Mouse (Mus musculus) layer of hippocampus, adult 9-11 months (tissue): Measurements from ENCODE around the gene Cd3d.

Experiments used
- DNase-seq: peaks from one replicate; pipeline ENCODE4 v3.0.0; 2022

Gene Cd3d

GRCm38 (mm10) chr9:44994962-44995361, 13.4 kb downstream of the Cd3d start:
- DNase-seq = no peak

GRCm38 (mm10) chr9:44996590-44996989, 15.0 kb downstream of the Cd3d start:
- no peak for DNase-seq

DNA sequence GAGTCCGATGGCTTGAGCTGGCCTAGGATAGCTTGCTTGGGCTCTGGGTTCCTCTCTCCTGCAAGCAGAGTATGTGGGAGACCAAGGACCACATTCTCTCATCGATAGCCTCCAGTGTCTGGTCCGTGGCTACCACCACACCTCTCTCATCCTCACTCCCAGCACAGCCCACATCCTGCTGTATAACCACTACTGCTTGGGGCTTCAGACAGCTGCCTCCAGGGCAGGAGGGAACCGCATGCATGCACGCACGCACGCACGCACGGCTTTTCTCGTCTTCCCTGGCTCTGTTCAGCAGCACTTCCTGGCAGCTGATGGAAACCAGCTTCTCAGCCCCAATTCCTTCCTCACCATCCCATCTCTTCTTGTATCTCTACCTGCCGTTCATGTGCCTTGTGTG, 16.6 kb downstream of the Cd3d start:
- no peak for DNase-seq

DNA sequence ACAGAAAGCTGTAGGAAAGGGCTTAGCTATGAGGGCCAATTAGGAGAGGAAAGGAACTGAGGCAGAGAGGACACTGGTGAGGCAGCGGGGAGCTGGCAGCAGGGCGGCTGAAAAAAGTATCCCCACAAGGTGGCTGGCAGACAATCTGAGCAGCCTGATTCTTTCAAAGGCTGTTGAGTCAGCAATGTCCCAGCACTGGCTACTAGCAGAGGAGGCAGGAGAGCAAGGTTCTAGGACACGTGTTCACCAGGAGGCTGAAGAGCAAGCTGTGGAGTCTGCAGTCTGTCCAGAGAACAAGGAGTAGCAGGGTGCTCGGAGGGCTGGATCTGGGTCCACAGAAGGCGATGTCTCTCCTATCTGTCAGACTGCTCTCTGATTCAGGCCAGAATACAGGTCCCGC, 17.6 kb downstream of the Cd3d start:
- DNase-seq = no peak

DNA sequence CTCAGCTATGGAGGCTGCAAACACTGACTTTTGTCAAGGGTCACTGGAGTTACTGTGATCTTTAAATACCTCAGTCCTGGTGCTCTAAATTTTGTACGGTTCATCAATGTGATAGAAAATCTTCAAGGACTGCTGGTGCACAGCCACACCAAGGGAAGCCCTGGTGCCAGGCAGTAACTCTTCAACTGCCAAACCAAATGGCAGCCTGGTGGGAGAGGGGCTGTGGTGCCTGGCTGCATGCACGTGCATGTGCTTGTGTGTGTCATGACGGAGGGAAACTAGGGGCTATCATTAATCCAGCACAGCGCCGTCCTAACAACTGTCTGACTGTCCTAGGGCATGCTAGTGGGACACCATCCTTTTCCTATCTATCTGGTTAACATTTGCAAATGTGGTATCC, 18.2 kb downstream of the Cd3d start:
- DNase-seq = no peak

- no peak for DNase-seq
These were observed 18.7 kb downstream of the Cd3d start for GRCm38 (mm10) chr9:45000249-45000648.

DNA sequence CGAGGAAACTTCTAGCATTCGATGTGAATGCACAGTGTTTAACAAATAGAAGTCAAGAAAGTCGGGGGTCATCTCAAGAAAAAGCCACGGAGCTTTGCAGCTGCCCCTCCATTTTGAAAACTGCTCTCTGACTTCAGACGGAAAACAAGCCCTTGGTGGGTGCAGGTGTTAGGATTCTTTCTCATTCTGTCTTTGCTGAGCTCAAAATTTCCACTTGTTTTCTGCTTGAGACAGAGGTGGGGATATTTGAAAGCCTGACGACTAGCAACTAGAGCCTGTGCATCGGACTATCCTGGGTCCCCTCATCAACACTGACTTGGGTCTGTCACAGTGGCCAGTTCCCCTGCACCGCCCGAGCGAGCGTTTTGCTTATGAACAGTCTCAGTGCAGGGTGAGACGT, 25.8 kb downstream of the Cd3d start:
- DNase-seq = no peak

DNA sequence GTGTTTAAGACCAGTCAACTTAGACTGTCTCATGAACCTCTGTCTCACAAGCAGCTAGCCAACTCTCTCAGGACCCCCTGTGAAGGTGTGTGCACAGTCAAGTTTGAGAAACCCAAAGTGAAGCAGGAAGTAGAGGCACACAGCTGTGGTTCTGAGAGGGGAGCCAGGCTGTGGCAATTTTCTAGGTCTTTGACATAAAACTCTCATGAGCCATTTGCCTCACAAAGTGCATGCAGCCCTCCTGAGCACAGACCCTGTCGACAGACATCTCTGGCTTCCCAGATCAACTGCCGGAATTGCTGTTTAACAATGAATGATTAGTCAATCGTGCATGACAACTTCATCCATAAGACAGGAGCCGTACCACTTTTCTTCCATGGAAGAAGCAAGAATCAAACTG, 26.8 kb downstream of the Cd3d start:
- no peak for DNase-seq

DNA sequence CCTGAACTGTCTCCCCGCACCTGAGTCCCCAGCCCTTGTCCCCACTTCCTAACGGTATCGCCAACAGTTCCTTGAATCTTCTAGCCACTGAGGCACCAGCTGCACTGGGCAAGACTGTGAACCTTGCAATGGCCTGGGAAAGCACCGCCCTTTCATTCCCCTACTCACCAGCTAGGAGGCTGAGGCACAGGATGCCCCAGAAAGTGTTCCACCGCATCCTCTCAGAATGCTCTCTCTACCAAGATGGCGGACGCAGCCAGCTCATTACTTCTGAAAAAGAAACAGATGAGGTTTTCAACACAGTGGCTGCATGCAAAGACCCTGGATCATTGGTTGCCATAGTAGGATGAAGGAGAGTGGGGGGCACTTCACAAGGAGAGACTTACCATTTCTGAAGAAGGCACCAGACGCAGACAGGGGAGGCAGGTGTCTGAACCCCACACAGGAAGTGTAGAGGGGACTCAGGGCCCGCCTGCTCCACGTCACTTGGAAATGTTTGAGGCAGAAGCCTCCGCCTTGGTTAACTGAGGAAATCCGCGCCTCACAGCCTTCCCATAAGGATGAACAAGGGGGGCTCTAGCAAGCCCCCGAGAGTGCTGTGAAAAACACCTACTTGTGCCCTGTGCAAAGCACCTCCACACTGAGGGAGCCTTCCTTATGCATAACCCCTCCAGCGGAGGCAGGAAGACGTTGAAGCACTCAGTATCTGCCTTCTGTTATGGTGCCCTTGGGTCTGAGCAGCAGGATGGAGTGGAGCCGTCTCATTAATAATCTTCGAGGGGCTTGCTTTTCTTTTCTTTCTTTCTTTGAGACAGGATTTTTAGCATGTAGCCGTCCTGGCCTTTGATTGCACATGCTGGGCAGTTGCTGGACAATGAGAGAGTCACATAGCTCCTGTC, 27.8 kb downstream of the Cd3d start, which contains the start of gene Cd3e:
Gene Cd3e, minus strand, starts transcription at position 448 of the 899 bp plus-strand sequence.
- DNase-seq = no peak

DNA sequence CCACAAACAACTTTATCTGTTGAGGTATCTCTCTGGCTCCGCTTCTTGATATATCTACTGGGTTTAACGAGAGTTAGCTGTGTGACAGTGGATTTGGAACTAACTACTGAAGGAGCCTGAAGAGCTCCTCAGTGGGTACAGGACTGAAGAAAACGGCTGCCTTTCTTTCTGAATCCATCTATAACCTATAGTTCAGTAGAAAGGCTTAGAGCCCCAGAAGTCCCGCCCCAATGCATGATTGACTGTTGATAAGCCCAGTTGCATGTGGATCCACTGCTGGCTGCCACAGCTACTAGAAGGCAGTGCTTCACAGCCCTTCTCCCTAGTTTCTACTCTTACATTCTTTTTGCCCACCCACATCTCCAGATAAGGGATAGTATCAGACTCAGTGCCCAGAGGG, 28.9 kb downstream of the Cd3d start:
- no peak for DNase-seq

GRCm38 (mm10) chr9:45011291-45011690, 29.7 kb downstream of the Cd3d start:
- no peak for DNase-seq

- DNase-seq = no peak
These were observed 33.3 kb downstream of the Cd3d start for GRCm38 (mm10) chr9:45014879-45015278.

GRCm38 (mm10) chr9:45015841-45016240, 34.3 kb downstream of the Cd3d start:
- no peak for DNase-seq

- peak; percentile 9 for DNase-seq
These were observed 36.4 kb downstream of the Cd3d start for GRCm38 (mm10) chr9:45018031-45018430.

DNA sequence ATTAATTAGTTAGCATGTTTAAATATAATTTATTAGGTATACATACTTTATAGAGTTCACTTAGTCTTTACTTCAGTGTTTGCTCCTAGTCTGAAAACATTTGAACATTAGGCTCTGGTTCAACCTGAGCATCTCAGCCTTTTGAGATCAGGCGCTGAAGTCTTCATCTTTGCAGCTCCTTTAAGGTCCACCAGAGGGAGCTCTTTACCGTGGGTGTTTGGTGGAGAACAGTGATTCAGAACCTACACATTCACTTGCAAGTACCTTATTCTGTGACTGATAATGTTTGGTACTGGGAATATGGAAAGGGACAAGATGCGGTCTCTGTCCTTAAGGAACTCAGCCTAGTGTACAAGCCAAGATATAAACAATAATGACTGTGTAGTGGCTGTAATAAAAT, 41.2 kb downstream of the Cd3d start:
- peak; percentile 24 for DNase-seq

DNA sequence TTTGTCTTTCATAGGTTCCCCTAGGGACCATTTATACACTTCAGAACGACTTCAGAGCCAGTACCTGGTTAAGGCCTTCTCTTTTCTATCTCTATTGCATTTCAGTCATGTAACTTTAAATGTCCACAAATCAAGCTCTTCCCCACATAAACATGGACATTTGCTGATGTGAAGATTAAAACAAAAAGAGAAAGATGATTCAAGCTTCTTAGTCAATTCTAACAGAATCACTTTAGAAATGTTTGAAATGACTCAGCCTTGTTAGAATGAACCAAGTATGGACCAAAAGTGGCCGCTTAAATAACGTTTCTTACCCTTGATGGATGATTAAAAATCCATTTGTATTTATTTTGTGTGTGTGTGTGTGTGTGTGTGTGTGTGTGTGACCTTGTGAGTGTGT, 42.1 kb downstream of the Cd3d start:
- no peak for DNase-seq

- DNase-seq = no peak
These were observed 42.6 kb downstream of the Cd3d start for GRCm38 (mm10) chr9:45024187-45024586.

DNA sequence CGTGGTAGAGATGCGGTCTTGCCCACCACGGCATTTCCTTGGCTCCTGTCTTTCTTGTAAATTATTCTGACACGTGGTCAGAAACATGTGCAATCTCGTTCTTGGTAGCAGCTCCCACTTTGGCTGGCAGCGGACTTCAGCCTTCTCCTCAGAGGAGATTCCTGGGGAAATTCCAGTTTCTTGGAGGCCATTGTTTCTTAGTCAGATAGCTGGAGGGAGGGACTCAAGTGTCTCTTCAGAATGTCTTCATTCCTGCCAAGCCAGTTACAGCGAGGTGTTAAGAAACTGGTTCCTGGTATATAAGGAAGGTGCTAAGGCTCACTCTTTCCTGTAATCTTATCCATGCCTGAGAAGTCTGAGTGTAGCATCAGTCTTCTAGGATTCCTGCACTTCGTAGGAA, 45.8 kb downstream of the Cd3d start:
- no peak for DNase-seq

GRCm38 (mm10) chr9:45030341-45030740, 48.8 kb downstream of the Cd3d start:
- DNase-seq = no peak

GRCm38 (mm10) chr9:45032261-45032660, 50.7 kb downstream of the Cd3d start:
- DNase-seq = no peak

DNA sequence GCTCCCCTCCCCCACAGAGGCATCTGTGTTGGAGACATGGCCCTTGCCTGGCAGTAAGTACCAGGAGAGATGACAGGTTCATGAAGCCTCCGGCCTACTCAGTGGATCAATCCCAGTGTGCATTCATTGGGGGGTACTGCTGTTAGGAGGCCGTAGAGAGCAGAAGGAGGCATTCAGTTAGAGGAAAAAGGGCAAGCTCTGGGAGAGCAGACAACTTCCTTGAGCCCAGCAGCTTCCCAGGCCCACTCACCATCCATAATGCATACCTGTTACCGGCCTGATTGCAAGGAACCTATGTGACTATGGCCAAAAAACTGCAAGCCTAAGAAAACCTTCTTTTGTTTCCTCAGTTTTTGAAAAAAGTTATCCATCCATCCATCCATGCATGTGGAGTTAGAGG, 52.9 kb downstream of the Cd3d start:
- DNase-seq = no peak
